Mouse (Mus musculus): ENCODE results near the gene Zc3h10. TPM values are rescaled to one million over a fixed set of nuclear protein-coding genes. Genes with fewer than 3 reads are reported as not detected.
"Not testable (repeated sequence)": the region's sequence is repeated elsewhere in the genome, so short reads cannot be mapped to it uniquely, and the experiment has no call there.

Gene Zc3h10
- polyA plus RNA-seq, 1 experiment from 2014 or later = 18.8 TPM

DNA sequence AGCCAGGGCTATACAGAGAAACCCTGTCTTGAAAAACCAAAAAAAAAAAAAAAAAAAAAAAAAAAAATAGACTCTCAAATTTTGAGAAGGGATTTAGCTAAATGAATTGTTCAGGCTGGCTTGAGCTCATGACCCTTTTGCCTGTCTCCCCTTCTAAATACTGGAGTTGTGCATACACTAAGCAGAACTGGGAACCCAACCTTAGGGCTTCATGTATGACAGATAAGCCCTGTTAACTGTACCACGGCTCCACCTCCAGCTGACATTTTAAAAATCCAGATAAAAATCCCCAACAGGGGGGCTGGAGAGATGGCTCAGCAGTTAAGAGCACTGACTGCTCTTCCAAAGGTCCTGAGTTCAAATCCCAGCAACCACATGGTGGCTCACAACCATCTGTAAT is 8.0 kb upstream of the Zc3h10 start:
- DNase-seq (ENCODE audit: low spot score) = not testable (repeated sequence)

DNA sequence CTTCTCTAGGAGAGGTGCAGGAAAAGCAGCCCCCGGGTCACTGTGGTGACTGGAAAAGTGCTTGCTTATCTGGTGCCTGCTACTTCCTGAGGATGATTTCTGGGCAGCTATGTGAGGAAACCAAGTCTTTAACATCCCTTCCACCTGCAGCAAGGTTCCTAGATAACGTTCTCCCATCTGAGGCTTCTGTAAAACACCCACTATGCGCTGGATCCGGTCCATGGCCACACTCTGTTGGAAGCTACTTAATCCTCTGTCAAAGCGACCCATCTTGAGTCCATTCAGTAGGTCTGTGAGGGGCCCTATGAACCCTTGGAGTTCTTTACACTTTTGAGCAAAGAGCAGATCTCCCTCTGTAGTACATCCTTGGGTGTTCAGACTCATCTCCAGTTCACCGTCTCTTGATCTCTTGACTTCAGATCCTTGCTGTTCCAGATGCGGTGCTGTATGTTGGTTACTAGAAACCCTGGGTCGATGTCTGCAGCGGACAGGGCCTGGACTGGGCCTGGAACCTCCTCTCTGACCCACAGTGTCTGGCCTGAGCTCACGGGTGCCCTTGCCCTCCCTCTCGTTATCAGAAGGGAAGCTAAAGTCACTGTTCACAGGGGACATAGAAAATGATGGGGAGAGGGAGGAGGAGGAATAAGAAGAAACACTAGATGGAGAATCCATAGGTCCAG is 2.7 kb upstream of the Zc3h10 start:
- not testable (repeated sequence) for DNase-seq (ENCODE audit: low spot score)

DNA sequence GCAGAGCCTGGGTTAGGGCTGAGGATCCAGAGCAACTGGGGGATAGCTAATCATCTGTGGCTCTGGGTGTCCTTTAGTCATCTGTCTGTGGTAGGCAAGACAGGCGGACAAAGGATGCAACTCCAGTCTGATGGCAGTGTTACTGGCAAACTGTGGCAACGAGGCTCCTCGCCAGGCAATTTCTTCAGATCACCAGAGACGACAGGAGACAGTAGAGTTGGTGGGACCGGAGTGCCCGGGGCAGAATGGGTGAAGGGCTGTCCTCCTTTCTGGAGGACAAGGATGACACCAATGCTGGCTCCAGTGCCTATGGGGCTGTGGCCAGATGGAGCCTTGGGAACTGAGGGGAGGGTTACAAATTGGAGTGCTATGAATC is 2.1 kb upstream of the Zc3h10 start:
- not testable (repeated sequence) for DNase-seq (ENCODE audit: low spot score)

DNA sequence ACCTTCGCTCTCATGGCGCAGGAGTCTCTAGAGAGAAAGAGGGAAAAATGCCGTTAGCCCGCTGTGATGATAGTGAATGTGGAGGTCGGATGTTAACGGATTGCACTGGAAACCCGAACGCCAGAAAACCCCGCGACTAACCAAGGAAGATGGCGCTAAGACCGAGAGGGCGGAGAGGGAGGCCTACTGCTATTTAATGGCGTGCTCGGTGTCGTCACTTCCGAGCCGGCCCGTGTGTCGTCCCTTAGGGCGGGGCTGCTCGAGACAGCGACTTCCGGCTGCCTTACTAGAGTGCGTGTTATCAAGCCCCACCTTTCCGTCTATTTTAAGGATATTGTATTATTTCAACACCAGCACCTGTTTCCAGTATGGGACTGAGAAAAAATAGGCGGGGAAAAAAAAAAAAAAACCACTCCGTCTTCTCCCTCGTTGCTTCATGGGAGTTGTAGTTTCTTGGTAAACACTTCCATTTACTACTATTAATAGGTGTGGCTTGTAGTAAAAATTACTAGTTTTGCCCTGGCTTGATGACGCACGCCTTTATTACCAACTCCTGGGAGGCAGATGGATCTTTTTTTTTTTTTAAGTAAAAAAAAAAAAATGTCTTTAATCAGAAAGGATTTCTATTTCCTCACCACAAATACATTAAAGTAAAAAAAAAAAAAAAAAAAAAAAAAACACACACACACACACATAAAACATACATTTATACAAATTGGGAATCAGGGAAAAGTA is 1.5 kb upstream of the Zc3h10 start, which contains the start of gene Rpl41:
Gene Rpl41 (minus strand): TSS at position 359 of the 735 bp plus-strand sequence.
- DNase-seq (ENCODE audit: low spot score) = peak; percentile 97

DNA sequence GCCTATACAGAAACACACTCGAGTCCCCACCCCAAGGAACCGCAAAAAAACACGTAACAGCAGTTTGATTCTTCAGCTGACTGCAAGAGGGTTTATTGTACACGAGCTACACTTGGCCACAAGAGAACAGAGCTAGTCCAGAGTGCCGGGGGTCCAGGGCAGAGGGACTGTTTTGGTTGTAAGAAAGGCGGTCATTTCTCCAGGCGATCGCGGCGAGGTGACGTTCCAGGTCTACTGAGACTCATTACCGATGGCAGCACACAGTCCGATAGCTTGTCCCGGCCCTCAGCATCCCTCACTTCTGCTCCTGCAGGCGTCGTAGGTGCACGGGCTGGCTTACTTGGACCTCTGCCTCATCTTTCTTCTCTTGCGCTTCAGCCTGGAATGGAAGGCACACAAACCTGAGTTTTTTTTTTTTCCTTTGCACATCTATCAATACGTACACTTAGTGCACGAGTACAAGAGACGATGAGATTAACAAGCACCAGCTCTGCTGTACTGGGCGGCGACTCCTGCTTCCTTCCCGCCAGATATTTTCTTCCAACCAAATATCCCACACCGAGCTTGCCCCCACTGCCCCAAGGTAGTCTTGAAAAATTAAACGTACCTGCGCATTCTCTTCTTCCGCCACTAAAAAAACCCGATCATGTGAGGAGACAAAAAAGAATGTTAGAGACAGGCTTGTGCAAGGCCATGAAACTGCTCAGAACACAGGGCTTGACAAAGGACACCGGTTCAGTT is 647 bp upstream of the Zc3h10 start:
- not testable (repeated sequence) for DNase-seq (ENCODE audit: low spot score)

DNA sequence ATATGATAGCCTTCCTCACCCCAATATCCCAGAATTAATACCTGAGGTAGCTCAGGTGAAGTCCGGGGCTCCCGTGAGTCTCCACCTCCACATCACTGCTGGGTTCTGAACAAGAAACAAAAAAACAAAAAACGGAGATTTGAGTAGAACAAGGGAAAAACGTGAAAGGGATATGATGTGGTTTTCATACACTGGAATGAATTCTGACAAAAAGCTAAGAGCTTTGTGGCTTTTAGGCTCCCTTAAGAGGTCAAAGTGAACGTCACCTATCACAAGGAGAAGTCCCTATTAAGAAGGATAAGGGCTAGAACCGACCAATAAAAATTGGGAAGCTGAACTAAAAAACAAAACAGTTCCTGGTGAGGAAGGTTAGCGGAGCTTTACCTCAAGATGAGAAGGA is 787 bp downstream of the Zc3h10 start:
- DNase-seq (ENCODE audit: low spot score) = peak; percentile 22

DNA sequence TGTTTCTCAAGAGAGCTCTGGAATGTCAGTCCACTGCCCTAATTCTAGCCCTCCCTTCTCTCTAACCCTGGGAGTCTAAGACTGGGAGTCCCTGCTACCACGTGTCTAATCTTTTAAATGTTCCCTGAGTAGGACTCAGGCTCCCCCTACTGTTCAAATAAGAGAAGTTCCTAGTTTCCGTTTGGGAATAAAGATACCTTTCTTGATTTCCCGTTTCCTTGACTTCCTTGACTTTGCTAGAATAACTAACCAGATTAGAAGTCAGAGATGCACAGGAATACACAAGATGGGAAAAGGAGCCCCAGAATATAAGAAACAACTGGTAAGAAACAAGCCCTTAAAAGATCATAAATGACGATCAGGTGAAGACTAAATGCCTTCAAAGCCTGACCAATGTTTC is 1.2 kb downstream of the Zc3h10 start:
- peak; percentile 63 for DNase-seq (ENCODE audit: low spot score)

DNA sequence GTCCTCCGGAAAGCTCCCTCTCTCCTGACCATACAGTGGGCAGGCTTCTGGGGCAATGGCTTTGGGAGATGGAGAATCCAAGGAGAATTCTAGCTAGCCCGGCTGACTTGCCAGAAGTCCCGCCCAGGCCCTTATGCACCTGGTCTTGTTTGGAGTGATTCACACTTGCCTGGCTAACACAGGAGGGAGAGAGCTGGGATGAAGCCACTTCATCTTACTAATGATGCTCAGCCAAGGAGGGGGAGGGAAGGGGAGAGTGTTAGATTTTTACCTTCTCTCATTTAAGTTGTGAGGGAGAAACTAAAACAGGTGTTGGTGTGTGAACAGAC is 2.0 kb downstream of the Zc3h10 start:
- DNase-seq (ENCODE audit: low spot score) = no peak

DNA sequence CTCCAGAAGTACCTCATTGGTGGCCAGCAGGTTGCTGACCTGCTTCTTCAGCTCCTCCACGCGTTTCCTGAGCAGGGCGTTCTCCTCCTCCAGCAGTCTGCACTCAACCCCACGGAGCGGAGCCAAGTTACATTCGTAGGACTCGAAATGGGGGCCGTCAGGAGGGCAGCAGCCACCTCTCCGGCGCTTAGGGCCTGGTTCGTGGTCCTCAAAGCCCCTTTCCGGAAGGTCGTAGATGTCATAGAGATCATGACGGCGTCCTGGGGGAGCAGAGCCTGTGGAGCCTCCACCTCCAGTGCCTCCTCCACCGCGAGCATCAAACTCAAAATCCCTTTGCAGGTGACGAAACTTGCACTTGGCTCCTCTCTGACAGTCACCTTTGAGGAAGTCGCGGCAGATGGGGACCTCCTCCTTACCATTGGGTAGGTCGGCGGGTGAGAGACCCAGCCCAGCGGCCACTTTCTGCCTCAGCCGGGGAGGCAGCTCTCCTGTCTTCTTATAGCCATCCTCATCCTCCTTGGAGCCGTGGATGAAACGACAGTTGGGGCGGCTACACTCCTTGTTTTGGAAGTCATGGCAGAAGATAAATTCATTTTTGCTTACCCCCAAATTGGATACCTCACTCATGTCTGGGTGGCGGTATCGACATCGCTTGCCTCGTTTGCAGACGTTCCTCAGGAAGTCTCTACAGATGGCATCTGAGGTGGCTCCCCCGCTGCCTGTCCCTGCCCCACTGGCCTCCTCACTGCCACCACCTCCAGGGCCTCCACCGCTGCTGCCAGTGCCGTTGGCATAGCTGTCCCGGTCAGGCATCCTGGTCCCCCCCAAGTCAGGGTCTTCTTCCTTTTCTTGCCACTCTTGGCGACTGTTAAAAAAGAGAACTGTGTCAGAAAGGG is 2.7 kb downstream of the Zc3h10 start:
- no peak for DNase-seq (ENCODE audit: low spot score)

DNA sequence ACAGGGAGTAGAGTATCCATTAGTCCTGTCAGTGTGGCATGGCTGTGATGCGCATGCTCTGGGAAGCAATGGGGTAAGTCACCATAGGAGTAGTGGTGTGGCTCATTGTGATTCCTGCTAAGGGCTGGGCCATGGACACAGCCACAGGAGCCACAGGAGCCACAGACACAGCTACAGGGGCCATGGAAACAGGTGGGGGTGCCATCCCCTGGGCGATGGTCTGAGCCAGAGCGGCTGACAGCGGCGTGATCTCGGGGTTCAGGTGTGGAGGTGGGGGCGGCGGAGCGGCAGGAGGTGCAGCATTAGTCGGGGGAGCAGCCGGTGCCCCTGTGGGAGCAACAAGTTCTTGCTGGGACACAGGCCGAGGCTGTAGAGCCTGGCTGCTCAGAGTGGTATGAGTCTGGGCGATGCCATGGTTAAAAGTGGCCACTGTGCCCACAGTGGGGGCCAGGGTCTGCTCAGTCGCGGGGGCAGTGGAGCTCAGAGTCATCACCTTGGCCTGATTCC is 3.4 kb downstream of the Zc3h10 start:
- no peak for DNase-seq (ENCODE audit: low spot score)

DNA sequence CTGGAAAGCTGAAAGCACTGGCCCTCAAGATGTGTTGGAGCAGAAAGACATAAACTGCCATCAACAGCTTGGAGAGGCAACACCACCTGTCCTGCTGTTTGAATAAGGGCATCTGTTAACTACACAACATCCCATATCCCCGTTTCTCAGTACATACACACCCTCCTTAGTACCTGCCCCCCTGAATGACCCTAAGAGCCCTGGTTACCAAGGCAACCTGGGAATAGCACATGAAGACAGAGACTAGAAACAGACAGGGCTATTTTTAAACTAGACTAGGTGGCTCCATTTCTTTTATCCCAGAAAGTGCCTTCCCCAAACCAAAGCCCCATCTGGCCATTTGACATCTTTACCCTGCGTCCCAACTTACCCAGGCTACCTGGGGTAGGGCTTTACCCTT is 4.5 kb downstream of the Zc3h10 start:
- DNase-seq (ENCODE audit: low spot score) = no peak

DNA sequence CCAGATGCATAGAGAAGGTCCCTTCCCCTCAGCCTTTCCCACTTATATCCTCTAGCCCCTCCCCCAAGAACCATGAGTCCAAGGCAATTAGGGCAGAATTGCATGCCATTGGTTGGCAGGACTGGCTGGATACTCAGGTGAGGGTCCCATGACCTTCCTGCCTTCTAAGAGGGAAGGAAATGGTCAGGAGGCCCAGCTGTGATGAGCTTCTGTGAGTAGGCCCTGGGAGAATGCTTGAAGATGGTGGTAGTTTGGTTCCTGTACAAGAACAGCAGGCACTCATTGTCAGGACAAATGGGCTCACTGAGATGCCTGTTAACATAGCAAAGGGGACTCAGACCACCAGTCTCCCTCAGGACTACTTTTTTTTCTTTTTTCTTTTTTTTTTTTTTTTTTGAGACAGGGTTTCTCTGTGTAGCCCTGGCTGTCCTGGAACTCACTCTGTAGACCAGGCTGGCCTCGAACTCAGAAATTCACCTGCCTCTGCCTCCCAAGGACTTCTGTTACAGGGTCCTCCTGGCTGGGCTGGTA is 9.2 kb downstream of the Zc3h10 start:
- DNase-seq (ENCODE audit: low spot score) = no peak

DNA sequence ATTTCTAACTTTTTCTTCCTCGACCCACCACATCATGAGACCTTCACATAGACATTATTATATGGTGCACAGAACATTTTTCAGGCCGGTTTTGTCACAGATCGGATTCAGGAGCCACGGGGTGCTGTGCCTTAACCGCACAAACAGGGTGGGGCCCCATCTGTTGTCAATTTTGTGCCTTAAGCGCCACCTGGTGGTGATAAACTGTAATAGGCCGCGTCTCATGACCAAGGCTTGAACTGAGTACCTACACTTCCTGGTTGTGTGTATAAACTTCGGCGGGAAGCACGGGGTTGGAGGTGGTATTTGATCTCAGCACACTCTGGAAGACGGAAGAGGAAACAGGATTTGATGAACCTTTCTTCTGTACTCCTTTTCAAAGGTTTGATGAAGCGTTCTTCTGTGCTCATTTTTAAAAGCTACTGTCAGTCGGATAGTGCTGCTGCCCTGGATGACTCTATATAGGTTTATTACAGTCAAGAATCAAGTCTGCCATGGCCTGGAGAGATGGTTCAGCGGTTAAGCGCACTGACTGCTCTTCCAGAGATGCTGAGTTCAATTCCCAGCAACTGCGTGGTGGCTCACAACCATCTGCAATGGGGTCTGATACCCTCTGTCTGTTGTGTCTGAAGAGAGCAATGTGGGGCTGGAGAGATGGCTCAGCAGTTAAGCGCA is 11.2 kb downstream of the Zc3h10 start:
- DNase-seq (ENCODE audit: low spot score) = peak; percentile 96

DNA sequence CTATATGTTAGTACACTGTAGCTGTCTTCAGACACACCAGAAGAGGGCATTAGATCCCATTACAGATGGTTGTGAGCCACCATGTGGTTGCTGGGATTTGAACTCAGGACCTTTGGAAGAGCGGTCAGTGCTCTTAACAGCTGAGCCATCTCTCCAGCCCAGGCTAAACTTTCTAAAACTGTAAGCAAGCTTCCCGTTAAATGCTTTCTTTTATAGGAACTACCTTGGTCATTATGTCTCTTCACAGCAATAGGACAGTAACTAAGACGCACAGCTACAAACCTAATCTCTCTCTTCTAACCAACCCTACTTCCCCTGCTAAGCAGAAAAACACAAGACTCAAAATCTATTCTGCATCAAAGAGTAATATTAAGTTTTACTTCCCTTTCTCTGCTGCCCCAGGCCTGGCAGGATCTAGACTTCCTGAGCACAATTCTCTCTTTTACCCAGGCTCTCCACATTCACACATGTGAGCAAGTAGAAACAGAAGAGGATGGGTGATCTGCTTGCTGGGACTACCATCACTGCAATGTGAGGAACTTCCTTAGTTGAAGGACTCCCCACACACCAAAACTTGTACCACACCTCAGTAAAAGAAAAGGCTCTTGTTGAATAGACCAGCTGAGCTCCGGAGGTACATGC is 11.8 kb downstream of the Zc3h10 start:
- DNase-seq (ENCODE audit: low spot score) = no peak

DNA sequence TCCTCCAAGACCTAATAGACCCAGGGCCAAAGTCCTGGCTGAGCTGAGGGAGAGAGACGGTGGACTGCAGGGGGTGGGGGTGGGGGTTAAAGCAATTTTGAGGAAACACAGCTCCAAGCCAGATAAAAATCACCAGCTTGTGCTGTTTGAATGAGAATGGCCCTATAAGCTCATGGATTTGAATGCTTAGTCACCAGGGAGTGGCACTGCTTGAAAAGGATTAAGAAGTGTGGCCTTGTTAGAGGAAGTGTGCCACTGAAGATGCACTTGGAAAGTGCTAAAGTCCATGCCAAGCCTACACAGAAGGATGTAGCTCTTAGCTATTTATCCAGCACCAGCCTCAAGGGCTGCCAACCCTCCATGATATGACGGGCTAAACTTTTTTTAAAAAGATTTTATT is 12.4 kb downstream of the Zc3h10 start:
- DNase-seq (ENCODE audit: low spot score) = no peak

DNA sequence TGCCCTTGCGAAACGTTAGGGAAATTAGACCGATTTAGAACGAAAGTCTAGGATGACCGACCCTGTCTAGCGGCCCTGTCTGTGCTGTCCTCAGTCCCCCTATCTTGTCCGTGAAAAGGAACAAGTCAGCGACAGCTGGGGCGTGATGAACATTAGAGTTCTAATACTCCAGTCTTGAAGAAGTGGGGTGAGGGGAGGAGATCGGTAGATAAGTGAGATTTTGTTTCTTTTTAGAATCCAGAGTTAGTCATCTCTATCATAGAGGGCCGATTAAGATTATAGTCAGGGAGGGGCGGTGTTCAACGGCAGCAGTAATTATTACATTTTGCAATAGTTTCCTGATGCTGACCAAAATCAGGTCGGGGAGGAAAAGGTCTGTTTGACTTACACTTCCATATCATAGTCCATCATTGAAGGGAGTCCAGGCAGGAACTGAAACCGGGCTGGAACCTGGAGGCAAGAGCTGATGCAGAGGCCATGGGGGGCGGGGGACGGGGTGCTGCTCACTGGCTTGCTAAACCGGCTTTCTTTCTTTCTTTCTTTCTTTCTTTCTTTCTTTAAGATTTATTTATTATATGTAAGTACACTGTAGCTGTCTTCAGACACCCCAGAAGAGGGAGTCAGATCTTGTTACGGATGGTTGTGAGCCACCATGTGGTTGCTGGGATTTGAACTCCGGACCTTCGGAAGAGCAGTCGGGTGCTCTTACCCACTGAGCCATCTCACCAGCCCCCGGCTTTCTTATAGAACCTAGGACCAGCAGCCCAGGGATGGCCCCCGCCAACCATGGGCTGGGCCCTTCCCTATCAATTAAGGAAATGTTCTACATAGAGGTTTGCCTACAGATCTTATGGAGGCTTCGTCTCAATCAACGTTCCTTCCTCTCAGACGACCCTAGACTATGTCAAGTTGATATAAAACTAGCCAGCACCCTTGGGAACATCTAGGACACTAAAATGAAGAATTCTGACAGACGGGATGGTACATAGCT is 20.9 kb downstream of the Zc3h10 start:
- DNase-seq (ENCODE audit: low spot score) = no peak

DNA sequence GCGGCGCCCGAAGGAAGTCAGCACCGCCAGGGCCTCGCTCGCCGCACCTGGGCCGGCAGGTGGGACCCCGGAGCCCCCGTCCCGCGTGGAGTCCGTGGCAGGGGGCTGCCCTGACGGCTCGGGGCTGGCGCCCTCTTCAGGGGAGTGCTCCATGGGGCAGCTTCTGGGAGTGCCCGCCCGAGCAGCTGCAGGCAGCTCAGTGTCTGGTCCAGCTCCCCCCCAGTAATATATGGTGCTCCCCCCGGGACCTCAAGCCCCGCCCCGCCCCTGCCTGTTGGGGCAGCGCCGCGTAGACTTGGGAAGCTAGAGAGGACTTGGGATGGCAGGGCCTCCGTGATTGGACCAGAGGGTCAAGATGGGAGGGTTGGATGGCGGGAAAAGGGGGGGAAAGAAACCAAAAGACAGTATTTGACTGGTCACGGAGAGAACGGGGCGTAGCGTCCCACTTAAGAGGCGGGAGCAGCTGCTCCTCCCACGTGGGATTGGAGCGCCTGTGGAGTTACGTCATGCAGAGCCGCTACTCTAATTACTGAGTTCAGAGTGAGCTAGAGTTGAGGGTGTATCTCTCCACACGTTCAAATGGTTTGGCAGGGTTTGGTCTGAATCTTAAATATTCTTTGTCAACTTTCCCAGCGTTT is 21.8 kb downstream of the Zc3h10 start, which contains the start of gene Esyt1:
Gene Esyt1 (minus strand): TSS at position 201 of the 638 bp plus-strand sequence.
- DNase-seq (ENCODE audit: low spot score) = peak; percentile 91

Data from thymus, postnatal 0 days (tissue).